16 mouse cellular contexts compared by ENCODE assay signal in genomic region chr8:82573434-82573833, GRCm38 (mm10).
"Had no signal": no experiment of that assay in that cellular context is flagged by ENCODE, and none has a peak within 500 bp of the region (broad histone marks: within the 10 kb centered on the region; RNA-seq: fewer than 3 reads in every experiment).

No protein-coding gene starts in this region.

- H3K4me2 ChIP-seq: neural tube, embryonic 12.5 days; neural tube, embryonic 13.5 days; neural tube, embryonic 15.5 days; stomach, embryonic 15.5 days had no signal

- DNase-seq: retina, postnatal 1 day; right cerebral cortex, adult 18-20 months; right cerebral cortex, postnatal 14 days; right cerebral cortex, postnatal 25 days; right cerebral cortex, postnatal 4 days; spleen, adult 18-20 months; thymus, adult 18-20 months; thymus, adult 2 months; thymus, postnatal 14 days; thymus, postnatal 25 days; thymus, postnatal 36 days; thymus, postnatal 4 days had no signal

- H3K4me3 ChIP-seq: neural tube, embryonic 12.5 days; neural tube, embryonic 13.5 days; neural tube, embryonic 15.5 days; stomach, embryonic 15.5 days had no signal

- H3K9ac ChIP-seq: neural tube, embryonic 12.5 days; neural tube, embryonic 13.5 days; neural tube, embryonic 15.5 days; stomach, embryonic 15.5 days had no signal

- H3K4me1 ChIP-seq: neural tube, embryonic 12.5 days; neural tube, embryonic 13.5 days; neural tube, embryonic 15.5 days; stomach, embryonic 15.5 days had no signal

- H3K27ac ChIP-seq: neural tube, embryonic 12.5 days; neural tube, embryonic 13.5 days; neural tube, embryonic 15.5 days; stomach, embryonic 15.5 days had no signal

- H3K36me3 ChIP-seq: neural tube, embryonic 12.5 days; neural tube, embryonic 13.5 days; neural tube, embryonic 15.5 days; stomach, embryonic 15.5 days had no signal

- H3K27me3 ChIP-seq: neural tube, embryonic 12.5 days; neural tube, embryonic 13.5 days; neural tube, embryonic 15.5 days; stomach, embryonic 15.5 days had no signal

- H3K9me3 ChIP-seq: neural tube, embryonic 12.5 days; neural tube, embryonic 13.5 days; neural tube, embryonic 15.5 days; stomach, embryonic 15.5 days had no signal
